Mouse (Mus musculus) hindbrain, embryonic 16.5 days (tissue): ENCODE data around the gene Gpat2. TPM values are rescaled to one million over a fixed set of nuclear protein-coding genes. Genes with fewer than 3 reads are reported as not detected.

Experiments
- ATAC-seq: fragments of 200-750 bp; cut with Nextera tagmentation; 2 replicates; pipeline ENCODE4 v1.8.0; 2017; ENCODE audit warnings: moderate TSS enrichment, moderate library complexity
- H3K27ac ChIP-seq: fragments of 300-500 bp; sonication (generic); 2 replicates; pipeline ENCODE4 v1.5.1; 2014; ENCODE audit warnings: low read depth, mild to moderate bottlenecking, control low read depth, low read length, moderate library complexity
- H3K27me3 ChIP-seq: fragments of 300-500 bp; sonication (generic); replicated peaks from 2 replicates; pipeline ENCODE4 v1.6.1; 2014; ENCODE audit warnings: low read length; ENCODE audit not compliant: control insufficient read depth, insufficient read depth
- H3K36me3 ChIP-seq: fragments of 300-500 bp; sonication (generic); 2 replicates; pipeline ENCODE4 v1.6.1; 2014; ENCODE audit warnings: mild to moderate bottlenecking, low read length, moderate library complexity, mixed read lengths; ENCODE audit not compliant: control insufficient read depth, insufficient read depth
- H3K4me1 ChIP-seq: fragments of 300-500 bp; sonication (generic); 2 replicates; pipeline ENCODE4 v1.6.1; 2014; ENCODE audit warnings: low read depth, low read length; ENCODE audit not compliant: control insufficient read depth, insufficient read depth
- H3K4me2 ChIP-seq: fragments of 300-500 bp; sonication (generic); 2 replicates; pipeline ENCODE4 v1.6.1; 2014; ENCODE audit warnings: mild to moderate bottlenecking, low read length, control low read depth, moderate library complexity
- H3K4me3 ChIP-seq: fragments of 300-500 bp; sonication (generic); 2 replicates; pipeline ENCODE4 v1.5.1; 2014; ENCODE audit warnings: mild to moderate bottlenecking, low read length, control low read depth, moderate library complexity
- H3K9ac ChIP-seq: fragments of 300-500 bp; sonication (generic); 2 replicates; pipeline ENCODE4 v1.6.1; 2014; ENCODE audit warnings: low read depth, mild to moderate bottlenecking, control low read depth, low read length, moderate library complexity
- H3K9me3 ChIP-seq: fragments of 300-500 bp; sonication (generic); 2 replicates; pipeline ENCODE4 v1.6.1; 2014; ENCODE audit warnings: mild to moderate bottlenecking, low read length, moderate library complexity; ENCODE audit not compliant: control insufficient read depth
- WGBS: fragments of 180-500 bp; shearing (Covaris S2); extraction: QIAGEN DNeasy Blood & Tissue Kit; methylation state at CpG from one replicate; pipeline ENCODE4 v1.1.7; 2014; 5-methylcytosine and 5-hydroxymethylcytosine counted together
- polyA plus RNA-seq: library from polyadenylated mRNA; unstranded; fragments of >200 nt; fragmentation: Nextera tagmentation; extraction: Ambion mirVana; gene quantifications from 2 replicates; pipeline ENCODE4 v1.2.1, GENCODE M21; 2015

Gpat2 gene
- polyA plus RNA-seq, 1 experiment from 2014 or later: 0.28 TPM

GRCm38 (mm10) chr2:127390846-127391245 lies 34.2 kb upstream of the Gpat2 start:
- no peaks in the 10 kb centered on the region for H3K9me3 ChIP-seq
- 0 out of 2 replicates have a peak, but pooled peaks have one; percentile 27 for ATAC-seq
- H3K4me3 ChIP-seq: no peak overlapping the region
- H3K36me3 ChIP-seq: no peaks in the 10 kb centered on the region
- 49% methylated on average over 4 of the region's 4 CpGs for WGBS
- no peaks in the 10 kb centered on the region for H3K4me1 ChIP-seq
- no peak overlapping the region for H3K9ac ChIP-seq
- H3K4me2 ChIP-seq: no peak overlapping the region
- no peaks in the 10 kb centered on the region for H3K27me3 ChIP-seq
- no peak overlapping the region for H3K27ac ChIP-seq

- WGBS: 76% methylated on average over 3 of the region's 3 CpGs
Measured at GRCm38 (mm10) chr2:127391323-127391722, 33.7 kb upstream of the Gpat2 start.

DNA sequence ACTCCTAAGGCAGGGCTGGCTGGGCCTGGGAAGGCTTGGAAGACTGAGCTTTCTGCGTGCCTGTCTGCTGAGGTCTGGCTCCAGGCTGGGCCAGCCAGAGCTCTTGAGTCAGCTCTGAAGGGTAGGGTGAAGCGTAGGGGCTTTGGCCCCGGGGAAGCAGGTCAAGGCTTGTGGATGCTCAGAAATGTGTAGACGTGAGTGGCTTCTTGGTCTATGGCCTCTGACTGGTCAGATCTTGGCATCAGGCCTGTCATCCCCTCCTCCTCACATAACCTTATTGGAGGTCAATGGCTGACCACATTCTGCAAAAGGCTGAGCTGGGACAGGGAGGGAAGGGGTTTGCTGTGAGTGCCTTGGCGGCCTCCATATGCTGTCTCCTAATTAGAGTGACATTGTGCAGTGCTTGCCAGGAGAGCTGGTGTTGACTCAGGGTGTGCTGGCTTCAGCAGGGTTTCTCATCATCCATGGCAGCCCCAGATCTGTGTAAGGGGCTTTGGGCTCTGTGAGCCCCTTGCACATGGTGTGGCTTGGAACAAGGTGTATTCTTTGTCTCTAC lies 30.3 kb upstream of the Gpat2 start:
- no peak overlapping the region for H3K4me2 ChIP-seq
- H3K27ac ChIP-seq: no peak overlapping the region
- H3K4me3 ChIP-seq: no peak overlapping the region
- H3K27me3 ChIP-seq: no peaks in the 10 kb centered on the region
- H3K36me3 ChIP-seq: no peaks in the 10 kb centered on the region
- no peak overlapping the region for H3K9ac ChIP-seq
- 84% methylated on average over 5 of the region's 5 CpGs for WGBS
- H3K4me1 ChIP-seq: no peaks in the 10 kb centered on the region
- H3K9me3 ChIP-seq: no peaks in the 10 kb centered on the region
- ATAC-seq: no peak

More at GRCm38 (mm10) chr2:127391323-127391722, 33.7 kb upstream of the Gpat2 start:
- H3K27ac ChIP-seq: no peak overlapping the region
- no peaks in the 10 kb centered on the region for H3K9me3 ChIP-seq
- no peaks in the 10 kb centered on the region for H3K4me1 ChIP-seq
- no peak for ATAC-seq
- H3K27me3 ChIP-seq: no peaks in the 10 kb centered on the region
- H3K4me3 ChIP-seq: no peak overlapping the region
- H3K4me2 ChIP-seq: no peak overlapping the region
- H3K36me3 ChIP-seq: no peaks in the 10 kb centered on the region
- no peak overlapping the region for H3K9ac ChIP-seq

GRCm38 (mm10) chr2:127398738-127399137 lies 26.3 kb upstream of the Gpat2 start:
- H3K4me2 ChIP-seq: no peak overlapping the region
- no peak overlapping the region for H3K4me3 ChIP-seq
- H3K27me3 ChIP-seq: no peaks in the 10 kb centered on the region
- ATAC-seq: no peak
- no peaks in the 10 kb centered on the region for H3K9me3 ChIP-seq
- WGBS: 92% methylated on average over 7 of the region's 7 CpGs
- no peaks in the 10 kb centered on the region; the same call in 1 of the 2 replicates for H3K4me1 ChIP-seq
- no peaks in the 10 kb centered on the region for H3K36me3 ChIP-seq
- H3K9ac ChIP-seq: no peak overlapping the region
- no peak overlapping the region for H3K27ac ChIP-seq

DNA sequence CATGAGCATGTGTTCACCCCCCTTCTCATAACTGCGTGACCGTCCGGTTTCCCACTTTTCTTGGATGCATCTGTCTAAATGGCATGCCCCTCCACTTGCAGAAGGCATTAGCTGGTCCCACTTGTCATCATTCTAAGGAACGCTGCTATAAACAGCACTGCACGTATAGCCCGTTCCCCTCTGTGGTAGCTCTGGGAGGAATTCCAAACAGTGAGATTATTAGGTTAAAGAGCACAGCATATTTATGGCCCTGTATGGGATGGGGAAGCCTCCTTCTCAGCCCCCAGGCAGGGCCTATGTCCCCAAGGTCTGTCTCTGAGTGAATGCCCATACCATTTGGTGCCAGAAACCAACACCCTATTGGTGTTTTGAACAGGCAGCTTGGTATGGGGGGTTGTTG lies 13.9 kb upstream of the Gpat2 start:
- WGBS: 81% methylated on average over 6 of the region's 6 CpGs
- no peak overlapping the region for H3K4me2 ChIP-seq
- H3K4me1 ChIP-seq: no peaks in the 10 kb centered on the region
- no peak overlapping the region for H3K9ac ChIP-seq
- H3K9me3 ChIP-seq: no peaks in the 10 kb centered on the region
- no peak overlapping the region for H3K27ac ChIP-seq
- ATAC-seq: no peak
- H3K36me3 ChIP-seq: no peaks in the 10 kb centered on the region
- no peak overlapping the region for H3K4me3 ChIP-seq
- H3K27me3 ChIP-seq: no peaks in the 10 kb centered on the region

DNA sequence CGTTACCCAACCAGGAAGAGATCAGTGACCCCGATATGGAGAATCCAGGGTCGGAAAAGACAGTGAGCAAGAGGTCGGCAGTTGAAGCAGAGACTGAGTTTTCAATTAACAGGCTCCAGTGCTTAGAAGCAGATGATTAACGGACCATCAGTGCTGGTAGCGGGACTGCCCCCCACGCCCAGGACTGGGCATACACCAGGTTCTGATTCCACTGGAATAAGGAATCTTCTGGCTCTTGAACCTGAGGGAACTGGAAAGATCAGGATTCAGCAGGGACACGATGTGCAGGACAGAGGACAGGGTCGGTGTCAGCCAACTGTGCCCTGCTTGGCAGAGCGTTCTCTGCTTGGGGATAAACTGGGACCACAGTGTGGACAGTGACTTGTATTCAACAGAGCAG lies 9.2 kb upstream of the Gpat2 start:
- 77% methylated on average over 10 of the region's 10 CpGs for WGBS
- no peaks in the 10 kb centered on the region for H3K27me3 ChIP-seq
- H3K4me2 ChIP-seq: no peak overlapping the region
- no peaks in the 10 kb centered on the region for H3K4me1 ChIP-seq
- no peak overlapping the region for H3K9ac ChIP-seq
- H3K4me3 ChIP-seq: no peak overlapping the region
- H3K36me3 ChIP-seq: no peaks in the 10 kb centered on the region
- ATAC-seq: no peak
- H3K27ac ChIP-seq: no peak overlapping the region
- no peaks in the 10 kb centered on the region for H3K9me3 ChIP-seq

- whole genome bisulfite sequencing: 49% methylated on average over 3 of the region's 3 CpGs
- H3K27ac ChIP-seq: no peak overlapping the region
- no peaks in the 10 kb centered on the region for H3K9me3 ChIP-seq
- H3K4me2 ChIP-seq: no peak overlapping the region
- no peak overlapping the region for H3K4me3 ChIP-seq
- no peak overlapping the region for H3K9ac ChIP-seq
- no peaks in the 10 kb centered on the region for H3K36me3 ChIP-seq
- no peaks in the 10 kb centered on the region for H3K27me3 ChIP-seq
- no peak for ATAC-seq
- no peaks in the 10 kb centered on the region for H3K4me1 ChIP-seq
Measured at GRCm38 (mm10) chr2:127416706-127417105, 8.3 kb upstream of the Gpat2 start.

DNA sequence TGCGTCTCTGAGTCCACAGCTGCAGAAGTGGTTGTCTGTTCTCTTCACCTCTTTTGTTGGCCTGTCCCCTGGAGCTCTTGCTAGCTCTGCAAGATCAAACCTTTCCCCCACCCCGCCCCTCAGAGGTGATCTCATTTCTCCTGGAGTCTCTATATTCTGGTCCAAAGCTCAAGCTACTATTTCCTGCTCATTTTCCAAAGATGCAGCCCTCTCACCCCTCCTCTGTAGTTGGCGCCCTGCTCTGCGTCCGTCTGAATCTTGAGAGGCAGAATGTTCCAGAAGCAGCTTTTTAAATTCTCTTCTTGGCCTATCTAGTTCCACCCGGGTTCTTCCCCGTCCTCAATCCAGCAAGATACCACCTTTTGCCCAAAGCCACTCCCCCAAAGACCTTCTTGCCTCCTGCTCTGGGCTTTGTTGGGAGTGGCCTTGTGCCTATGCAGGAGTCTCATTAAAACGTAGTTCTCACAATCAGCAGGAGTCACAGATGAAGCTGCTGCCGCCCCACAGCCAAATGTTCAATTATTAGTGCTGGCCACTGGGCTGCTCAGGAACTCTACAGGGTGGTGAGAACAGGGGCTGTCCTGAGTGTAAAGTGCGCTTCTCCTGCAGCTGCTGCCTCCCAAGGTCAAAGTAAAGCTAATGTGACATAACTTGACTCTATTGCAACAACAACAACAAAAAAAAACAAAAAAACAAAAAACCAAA lies 6.6 kb upstream of the Gpat2 start:
- 72% methylated on average over 10 of the region's 10 CpGs for WGBS
- Histone ChIP-seq H3K36me3 (no peaks in the 10 kb centered on the region), H3K4me2 (no peak overlapping the region), H3K9me3 (no peaks in the 10 kb centered on the region), H3K9ac (no peak overlapping the region), H3K27ac (no peak overlapping the region), H3K4me1 (no peaks in the 10 kb centered on the region), H3K4me3 (no peak overlapping the region), H3K27me3 (no peaks in the 10 kb centered on the region)
- no peak for ATAC-seq

DNA sequence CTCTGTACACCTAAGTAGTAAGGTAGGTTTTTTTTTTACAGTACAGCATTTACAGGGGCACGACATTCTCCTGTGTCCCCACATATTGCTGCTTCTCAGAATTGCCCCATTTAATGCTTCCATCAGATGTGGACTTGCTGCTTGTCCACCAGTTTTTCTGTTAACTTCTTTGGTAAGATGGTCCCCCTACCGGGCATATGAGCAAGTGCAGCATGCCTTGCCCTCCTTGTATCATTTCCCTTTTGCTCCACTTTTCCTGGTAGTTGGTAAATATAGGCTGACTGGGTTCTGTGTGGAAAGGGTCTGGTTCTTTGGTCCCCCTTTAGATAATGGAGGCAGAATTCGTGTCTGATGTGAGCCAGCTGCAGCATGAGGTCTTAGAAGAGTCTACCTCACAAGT lies 5.2 kb downstream of the Gpat2 start:
- WGBS: 37% methylated on average over 3 of the region's 3 CpGs
- H3K9ac ChIP-seq: no peak overlapping the region
- no peak overlapping the region for H3K4me3 ChIP-seq
- H3K27ac ChIP-seq: no peak overlapping the region
- no peaks in the 10 kb centered on the region; the same call in 1 of the 2 replicates for H3K27me3 ChIP-seq
- no peaks in the 10 kb centered on the region for H3K4me1 ChIP-seq
- H3K4me2 ChIP-seq: no peak overlapping the region
- 0 out of 2 replicates have a peak, but pooled peaks cover 4% of the 10 kb centered on the region for H3K36me3 ChIP-seq
- ATAC-seq: no peak
- H3K9me3 ChIP-seq: no peaks in the 10 kb centered on the region
